14 mouse cellular contexts compared by ENCODE assay signal in genomic region chr11:60159955-60160354, GRCm38 (mm10). TPM values are rescaled to one million over a fixed set of nuclear protein-coding genes. Genes with fewer than 3 reads are reported as not detected.
DNase-seq lines count a peak whose midpoint lies in the region; ATAC-seq and TF ChIP-seq lines count a peak whose summit lies in the region.
"Had no signal": no experiment of that assay in that cellular context is flagged by ENCODE, and none has a peak within 500 bp of the region (broad histone marks: within the 10 kb centered on the region; RNA-seq: fewer than 3 reads in every experiment).

No protein-coding gene starts in this region.

- no peak overlapping the region for H3K9ac ChIP-seq in forebrain, postnatal 0 days
- H3K9ac ChIP-seq in liver, postnatal 0 days (replicated peaks) = no peak overlapping the region
- H3K9ac ChIP-seq in stomach, postnatal 0 days (ENCODE audit: low read length) = no peak overlapping the region

- no peaks in the 10 kb centered on the region for H3K9me3 ChIP-seq in forebrain, postnatal 0 days (ENCODE audit: low read length)
- H3K9me3 ChIP-seq in forebrain, embryonic 10.5 days = no peaks in the 10 kb centered on the region
- H3K9me3 ChIP-seq in liver, postnatal 0 days (ENCODE audit: low read length) = no peaks in the 10 kb centered on the region
- no peaks in the 10 kb centered on the region for H3K9me3 ChIP-seq in stomach, postnatal 0 days (ENCODE audit: control insufficient read depth, low read length)

- no peak for TF ChIP-seq POLR2A in thymus, adult 2 months (IDR thresholded peaks at IDR 0.05; ENCODE audit: control insufficient read depth, extremely low read depth, insufficient read depth, low read length, poor library complexity)

- no peaks in the 10 kb centered on the region for H3K27me3 ChIP-seq in forebrain, postnatal 0 days (ENCODE audit: insufficient read depth, low read length)
- H3K27me3 ChIP-seq in forebrain, embryonic 10.5 days (ENCODE audit: poor library complexity, severe bottlenecking) = no peaks in the 10 kb centered on the region
- H3K27me3 ChIP-seq in thymus, adult 2 months (ENCODE audit: control insufficient read depth, insufficient read depth, low read length) = no peaks in the 10 kb centered on the region
- no peaks in the 10 kb centered on the region for H3K27me3 ChIP-seq in liver, postnatal 0 days (ENCODE audit: insufficient read depth, low read length)
- no peaks in the 10 kb centered on the region for H3K27me3 ChIP-seq in stomach, postnatal 0 days (ENCODE audit: control insufficient read depth, insufficient read depth, low read length)

- no peak overlapping the region for H3K4me3 ChIP-seq in forebrain, postnatal 0 days (ENCODE audit: low read depth, low read length)
- no peak overlapping the region for H3K4me3 ChIP-seq in forebrain, embryonic 10.5 days
- H3K4me3 ChIP-seq in thymus, adult 2 months (ENCODE audit: control insufficient read depth, insufficient read depth, low read length) = no peak overlapping the region
- no peak overlapping the region for H3K4me3 ChIP-seq in liver, postnatal 0 days (ENCODE audit: low read depth, low read length)
- no peak overlapping the region for H3K4me3 ChIP-seq in stomach, postnatal 0 days (ENCODE audit: low read depth, low read length)
- H3K4me3 ChIP-seq: erythroblast, embryonic 14.5 days had no signal

- DNase-seq in forebrain, postnatal 0 days = no peak
- DNase-seq in forebrain, embryonic 10.5 days (ENCODE audit: extremely low spot score, low spot score) = no peak
- DNase-seq in thymus, adult 2 months = no peak
- DNase-seq in thymus, postnatal 0 days (ENCODE audit: low spot score) = no peak
- peak; percentile 35 for DNase-seq in liver, postnatal 0 days
- DNase-seq in stomach, postnatal 0 days (ENCODE audit: low spot score) = no peak
- DNase-seq in adrenal gland, postnatal 10 days = no peak
- DNase-seq: adrenal gland, adult 8-10 months; cerebellum, adult 11-12 months; heart, adult 11 months; kidney, adult 8-10 months had no signal

- TF ChIP-seq EP300 in liver, postnatal 0 days (IDR thresholded peaks at IDR 0.05; ENCODE audit: low read depth) = peak; percentile 73
- no peak for TF ChIP-seq EP300 in stomach, postnatal 0 days (optimal IDR thresholded peaks at IDR 0.05)

- H3K4me1 ChIP-seq in forebrain, postnatal 0 days (ENCODE audit: insufficient read depth) = peaks cover 17% of the 10 kb centered on the region; the same call in 1 of the 2 replicates
- H3K4me1 ChIP-seq in forebrain, embryonic 10.5 days = peaks cover 54% of the 10 kb centered on the region
- peaks cover 61% of the 10 kb centered on the region for H3K4me1 ChIP-seq in thymus, adult 2 months (replicated peaks; ENCODE audit: control insufficient read depth, insufficient read depth, low read length)
- H3K4me1 ChIP-seq in liver, postnatal 0 days (ENCODE audit: insufficient read depth) = peaks cover 13% of the 10 kb centered on the region
- peaks cover 7% of the 10 kb centered on the region; the same call in 1 of the 2 replicates for H3K4me1 ChIP-seq in stomach, postnatal 0 days (replicated peaks; ENCODE audit: control insufficient read depth, insufficient read depth)

- TF ChIP-seq CTCF in forebrain, postnatal 0 days (IDR thresholded peaks at IDR 0.05; ENCODE audit: low read depth) = no peak
- no peak for TF ChIP-seq CTCF in thymus, adult 2 months (IDR thresholded peaks at IDR 0.05; ENCODE audit: borderline replicate concordance, control insufficient read depth, extremely low read depth, insufficient read depth, low read length, poor library complexity)
- no peak for TF ChIP-seq CTCF in liver, postnatal 0 days (IDR thresholded peaks at IDR 0.05; ENCODE audit: low read depth)
- no peak for TF ChIP-seq CTCF in stomach, postnatal 0 days (IDR thresholded peaks at IDR 0.05; ENCODE audit: low read depth)

- 97% methylated on average over 5 of the region's 5 CpGs for WGBS in forebrain, postnatal 0 days
- WGBS in forebrain, embryonic 10.5 days = 92% methylated on average over 5 of the region's 5 CpGs
- 83% methylated on average over 5 of the region's 5 CpGs for WGBS in thymus, adult 2 months
- WGBS in liver, postnatal 0 days (ENCODE audit: insufficient replicate concordance) = 52% methylated on average over 5 of the region's 5 CpGs
- 58% methylated on average over 5 of the region's 5 CpGs for WGBS in stomach, postnatal 0 days

- no peak for ATAC-seq in forebrain, postnatal 0 days
- peak; percentile 92 for ATAC-seq in liver, postnatal 0 days
- no peak for ATAC-seq in stomach, postnatal 0 days (ENCODE audit: low FRiP score, low TSS enrichment)
- ATAC-seq in granulocyte monocyte progenitor cell, adult 5-6 weeks (replicated peaks; ENCODE audit: poor library complexity, severe bottlenecking) = no peak
- ATAC-seq: hindbrain, postnatal 0 days had no signal

- no peak overlapping the region for H3K4me2 ChIP-seq in forebrain, postnatal 0 days (ENCODE audit: low read depth)
- no peak overlapping the region for H3K4me2 ChIP-seq in liver, postnatal 0 days (ENCODE audit: low read depth, low read length)
- no peak overlapping the region for H3K4me2 ChIP-seq in stomach, postnatal 0 days (replicated peaks; ENCODE audit: low read depth)

- peak overlapping the region; percentile 87 for H3K27ac ChIP-seq in forebrain, postnatal 0 days (ENCODE audit: low read depth, low read length)
- no peak overlapping the region for H3K27ac ChIP-seq in forebrain, embryonic 10.5 days
- H3K27ac ChIP-seq in thymus, adult 2 months (ENCODE audit: control insufficient read depth, insufficient read depth, low read length) = peak overlapping the region; percentile 95
- peak overlapping the region; percentile 24; the same call in 1 of the 2 replicates for H3K27ac ChIP-seq in liver, postnatal 0 days (ENCODE audit: low read depth)
- 0 out of 2 replicates have a peak overlapping the region, but pooled peaks have one; percentile 13 for H3K27ac ChIP-seq in stomach, postnatal 0 days (replicated peaks)

- no peaks in the 10 kb centered on the region for H3K36me3 ChIP-seq in forebrain, postnatal 0 days (ENCODE audit: insufficient read depth)
- peaks cover 96% of the 10 kb centered on the region for H3K36me3 ChIP-seq in forebrain, embryonic 10.5 days (replicated peaks)
- H3K36me3 ChIP-seq in thymus, adult 2 months (ENCODE audit: control insufficient read depth, insufficient read depth, low read length) = peaks cover 2% of the 10 kb centered on the region; the same call in 1 of the 2 replicates
- peaks cover 3% of the 10 kb centered on the region; the same call in 1 of the 2 replicates for H3K36me3 ChIP-seq in liver, postnatal 0 days (replicated peaks; ENCODE audit: insufficient read depth, low read length)
- no peaks in the 10 kb centered on the region for H3K36me3 ChIP-seq in stomach, postnatal 0 days (ENCODE audit: control insufficient read depth, insufficient read depth, low read length)

RNA-seq across cellular contexts. Expression of gene Rai1, which starts 55.1 kb away (rescaled TPM):
- 50.9 and 60.7 TPM in 2 replicates for total RNA-seq in forebrain, postnatal 0 days (2014; rRNA removed)
- 16.6 and 21.2 TPM in 2 replicates for polyA plus RNA-seq in forebrain, postnatal 0 days (2015; fragmentation: Nextera tagmentation; extraction: Ambion mirVana)
- polyA plus RNA-seq in forebrain, embryonic 10.5 days (2016; fragmentation: Nextera tagmentation; extraction: Ambion mirVana) = 24.7 and 25.3 TPM in 2 replicates
- 205 and 240 TPM in 2 replicates for polyA plus RNA-seq in thymus, adult 2 months (2012; rRNA removed)
- polyA plus RNA-seq in thymus, postnatal 0 days (2015; fragmentation: Nextera tagmentation; extraction: Ambion mirVana) = 29.0 and 37.0 TPM in 2 replicates
- polyA plus RNA-seq in liver, postnatal 0 days (2015; fragmentation: Nextera tagmentation; extraction: Ambion mirVana) = 3.8 and 4.4 TPM in 2 replicates
- polyA plus RNA-seq in stomach, postnatal 0 days (2015; fragmentation: Nextera tagmentation; extraction: Ambion mirVana) = 10.6 and 10.7 TPM in 2 replicates
- total RNA-seq in granulocyte monocyte progenitor cell, adult 5-6 weeks (2014; fragmentation: Nextera tagmentation) = 37.5 and 52.4 TPM in 2 replicates
- total RNA-seq in granulocyte monocyte progenitor cell, adult 5-6 weeks (2017) = 11.0 and 13.3 TPM in 2 replicates
- 10 to 100 TPM; 34.8 to 53.0 TPM for total RNA-seq in adrenal gland, postnatal 10 days (2021)
